Mouse (Mus musculus) midbrain, embryonic 14.5 days (tissue): ENCODE measurements at regions not wholly inside any gene's neighbourhood (a gene's known extent, or its start where the extent isn't known, plus 50 kb on each side); places are given as distances from the start of the nearest gene placed in this dataset.
A peak's percentile ranks its signal among the peaks of the same experiment; 100 is the strongest.
"Not testable (repeated sequence)": the region's sequence is repeated elsewhere in the genome, so short reads cannot be mapped to it uniquely, and the experiment has no call there.

Source experiments
- ATAC-seq: fragments of 200-750 bp; cut with Nextera tagmentation; 2 replicates; pipeline ENCODE4 v1.8.0; 2017; ENCODE audit warnings: moderate number of reproducible peaks, moderate library complexity; ENCODE audit not compliant: low FRiP score, low TSS enrichment
- DNase-seq: peaks from one replicate; pipeline ENCODE4 v3.0.0-alpha.2; 2015
- H3K27ac ChIP-seq: fragments of 300-500 bp; sonication (generic); replicated peaks from 2 replicates; pipeline ENCODE4 v1.5.1; 2014; ENCODE audit warnings: mild to moderate bottlenecking, low read depth, low read length, moderate library complexity
- H3K27me3 ChIP-seq: fragments of 300-500 bp; sonication (generic); 2 replicates; pipeline ENCODE4 v1.6.1; 2014; ENCODE audit warnings: low read length, control low read depth, mixed read lengths; ENCODE audit not compliant: control insufficient read depth, insufficient read depth
- H3K36me3 ChIP-seq: fragments of 300-500 bp; sonication (generic); 2 replicates; pipeline ENCODE4 v1.6.1; 2014; ENCODE audit warnings: low read length, control low read depth; ENCODE audit not compliant: control insufficient read depth, insufficient read depth
- H3K4me1 ChIP-seq: fragments of 300-500 bp; sonication (generic); 2 replicates; pipeline ENCODE4 v1.6.1; 2014; ENCODE audit warnings: mild to moderate bottlenecking, antibody characterized with exemption, low read length, control low read depth; ENCODE audit not compliant: control insufficient read depth, insufficient read depth
- H3K4me2 ChIP-seq: fragments of 300-500 bp; sonication (generic); 2 replicates; pipeline ENCODE4 v1.6.1; 2014; ENCODE audit warnings: mild to moderate bottlenecking, low read length, moderate library complexity
- H3K4me3 ChIP-seq: fragments of 300-500 bp; sonication (generic); replicated peaks from 2 replicates; pipeline ENCODE4 v1.5.1; 2014; ENCODE audit warnings: low read depth, low read length
- H3K9ac ChIP-seq: fragments of 300-500 bp; sonication (generic); replicated peaks from 2 replicates; pipeline ENCODE4 v1.6.1; 2014; ENCODE audit warnings: mild to moderate bottlenecking, low read length, moderate library complexity
- H3K9me3 ChIP-seq: fragments of 300-500 bp; sonication (generic); 2 replicates; pipeline ENCODE4 v1.6.1; 2016; ENCODE audit warnings: low read length, control low read depth, mixed read lengths; ENCODE audit not compliant: control insufficient read depth
- WGBS: fragments of 180-500 bp; shearing (Covaris S2); extraction: QIAGEN DNeasy Blood & Tissue Kit; methylation state at CpG from one replicate; pipeline ENCODE4 v1.1.7; 2014; 5-methylcytosine and 5-hydroxymethylcytosine counted together

- not testable (repeated sequence) for H3K36me3 ChIP-seq, DNase-seq, H3K27ac ChIP-seq, H3K4me3 ChIP-seq, ATAC-seq, H3K9me3 ChIP-seq, H3K9ac ChIP-seq, H3K4me2 ChIP-seq, H3K27me3 ChIP-seq, H3K4me1 ChIP-seq
- 88% methylated on average over 2 of the region's 2 CpGs for WGBS
Observed at GRCm38 (mm10) chr4:9724801-9725200, 1149.5 kb upstream of the 2610301B20Rik start.

GRCm38 (mm10) chr4:9737691-9738090, 1136.6 kb upstream of the 2610301B20Rik start:
- no peaks in the 10 kb centered on the region for H3K36me3 ChIP-seq
- no peak overlapping the region for H3K9ac ChIP-seq
- H3K9me3 ChIP-seq = no peaks in the 10 kb centered on the region
- 87% methylated on average over 4 of the region's 4 CpGs for WGBS
- DNase-seq (no peak), ATAC-seq (no peak)
- H3K4me1 ChIP-seq = no peaks in the 10 kb centered on the region
- no peak overlapping the region for H3K4me3 ChIP-seq
- no peak overlapping the region for H3K4me2 ChIP-seq
- no peak overlapping the region for H3K27ac ChIP-seq
- no peaks in the 10 kb centered on the region for H3K27me3 ChIP-seq

- Histone ChIP-seq H3K4me1 (no peaks in the 10 kb centered on the region), H3K4me2 (no peak overlapping the region), H3K4me3 (no peak overlapping the region), H3K9ac (no peak overlapping the region), H3K9me3 (no peaks in the 10 kb centered on the region), H3K36me3 (no peaks in the 10 kb centered on the region), H3K27me3 (no peaks in the 10 kb centered on the region), H3K27ac (no peak overlapping the region)
- DNase-seq (no peak), ATAC-seq (no peak)
- WGBS = 93% methylated on average over 6 of the region's 6 CpGs
Observed at GRCm38 (mm10) chr4:9747411-9747938, 1126.8 kb upstream of the 2610301B20Rik start.

- H3K4me2 ChIP-seq = no peak overlapping the region
- H3K4me3 ChIP-seq = no peak overlapping the region
- H3K9ac ChIP-seq = no peak overlapping the region
- 90% methylated on average over 2 of the region's 2 CpGs for WGBS
- no peak for ATAC-seq
- H3K27me3 ChIP-seq = no peaks in the 10 kb centered on the region
- no peak for DNase-seq
- H3K36me3 ChIP-seq = no peaks in the 10 kb centered on the region
- H3K4me1 ChIP-seq = no peaks in the 10 kb centered on the region
- H3K9me3 ChIP-seq = no peaks in the 10 kb centered on the region
- H3K27ac ChIP-seq = no peak overlapping the region
Observed at GRCm38 (mm10) chr4:9748110-9748509, 1126.2 kb upstream of the 2610301B20Rik start.

- no peak for ATAC-seq
- Histone ChIP-seq H3K27me3 (no peaks in the 10 kb centered on the region), H3K4me3 (no peak overlapping the region), H3K9ac (no peak overlapping the region), H3K4me2 (no peak overlapping the region), H3K36me3 (no peaks in the 10 kb centered on the region), H3K4me1 (no peaks in the 10 kb centered on the region), H3K9me3 (no peaks in the 10 kb centered on the region), H3K27ac (no peak overlapping the region)
- no peak for DNase-seq
- 91% methylated on average over 3 of the region's 3 CpGs for WGBS
Observed at GRCm38 (mm10) chr4:9749877-9750276, 1124.4 kb upstream of the 2610301B20Rik start.

GRCm38 (mm10) chr4:9750404-9750803, 1123.9 kb upstream of the 2610301B20Rik start:
- Histone ChIP-seq H3K4me2 (no peak overlapping the region), H3K27me3 (no peaks in the 10 kb centered on the region), H3K9ac (no peak overlapping the region), H3K27ac (no peak overlapping the region), H3K4me1 (no peaks in the 10 kb centered on the region), H3K9me3 (no peaks in the 10 kb centered on the region), H3K4me3 (no peak overlapping the region), H3K36me3 (no peaks in the 10 kb centered on the region)
- 70% methylated on average over 4 of the region's 4 CpGs for WGBS
- DNase-seq (no peak), ATAC-seq (no peak)

GRCm38 (mm10) chr4:9763321-9763720, 1111.0 kb upstream of the 2610301B20Rik start:
- Histone ChIP-seq H3K27ac (no peak overlapping the region), H3K4me2 (no peak overlapping the region), H3K4me1 (no peaks in the 10 kb centered on the region), H3K9ac (no peak overlapping the region), H3K9me3 (no peaks in the 10 kb centered on the region), H3K36me3 (no peaks in the 10 kb centered on the region), H3K27me3 (no peaks in the 10 kb centered on the region), H3K4me3 (no peak overlapping the region)
- 57% methylated on average over 1 of the region's 1 CpGs for WGBS
- no peak for ATAC-seq
- no peak for DNase-seq

- Histone ChIP-seq H3K36me3 (no peaks in the 10 kb centered on the region), H3K9ac (no peak overlapping the region), H3K9me3 (no peaks in the 10 kb centered on the region), H3K4me3 (peak overlapping the region; percentile 50), H3K27me3 (no peaks in the 10 kb centered on the region), H3K4me2 (peak overlapping the region; percentile 74), H3K27ac (no peak overlapping the region), H3K4me1 (no peaks in the 10 kb centered on the region)
- ATAC-seq = no peak
- peak; percentile 66 for DNase-seq
- WGBS = 57% methylated on average over 9 of the region's 9 CpGs
Observed at GRCm38 (mm10) chr4:9769633-9770205, 1104.6 kb upstream of the 2610301B20Rik start.

- Histone ChIP-seq H3K9me3 (no peaks in the 10 kb centered on the region), H3K4me3 (peak overlapping the region; percentile 50), H3K36me3 (no peaks in the 10 kb centered on the region), H3K4me1 (no peaks in the 10 kb centered on the region), H3K9ac (peak overlapping the region; percentile 46), H3K4me2 (peak overlapping the region; percentile 74), H3K27me3 (no peaks in the 10 kb centered on the region), H3K27ac (peak overlapping the region; percentile 58)
- ATAC-seq (peak; percentile 84), DNase-seq (peak; percentile 80)
- 2% methylated on average over 38 of the region's 38 CpGs for WGBS
Observed at GRCm38 (mm10) chr4:9770372-9771102, 1103.8 kb upstream of the 2610301B20Rik start.
